Mouse (Mus musculus) thymus, adult 18-20 months (tissue): Measurements from ENCODE around the gene Cela1.

Source experiments
- DNase-seq, 2 experiments: peaks; one replicate each; pipeline ENCODE4 v3.0.0; 2022; ENCODE audit warnings: mixed read lengths in 2 of 2

Gene Cela1

GRCm38 (mm10) chr15:100687430-100687971, at the start of gene Cela1:
Gene Cela1 (minus strand): TSS chr15:100687921.
- no peak for DNase-seq

DNA sequence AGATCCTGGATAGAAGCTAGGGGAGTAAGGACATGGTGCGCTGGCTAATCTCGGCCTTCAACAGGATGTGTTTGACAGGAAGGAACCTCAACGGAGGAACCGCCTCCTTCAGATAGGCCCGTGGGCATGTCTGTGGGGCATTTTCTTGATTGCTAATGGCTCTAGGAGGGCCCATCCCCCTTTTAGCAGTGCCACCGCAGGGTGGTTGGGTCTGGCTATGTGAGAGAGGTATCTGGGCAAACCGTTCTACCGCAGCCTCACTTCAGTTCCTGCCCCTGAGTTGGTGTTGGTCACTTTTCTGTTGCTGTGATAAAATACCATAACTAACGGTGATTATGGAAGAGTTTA, 48.2 kb upstream of the Cela1 start:
- DNase-seq, result no peak

DNA sequence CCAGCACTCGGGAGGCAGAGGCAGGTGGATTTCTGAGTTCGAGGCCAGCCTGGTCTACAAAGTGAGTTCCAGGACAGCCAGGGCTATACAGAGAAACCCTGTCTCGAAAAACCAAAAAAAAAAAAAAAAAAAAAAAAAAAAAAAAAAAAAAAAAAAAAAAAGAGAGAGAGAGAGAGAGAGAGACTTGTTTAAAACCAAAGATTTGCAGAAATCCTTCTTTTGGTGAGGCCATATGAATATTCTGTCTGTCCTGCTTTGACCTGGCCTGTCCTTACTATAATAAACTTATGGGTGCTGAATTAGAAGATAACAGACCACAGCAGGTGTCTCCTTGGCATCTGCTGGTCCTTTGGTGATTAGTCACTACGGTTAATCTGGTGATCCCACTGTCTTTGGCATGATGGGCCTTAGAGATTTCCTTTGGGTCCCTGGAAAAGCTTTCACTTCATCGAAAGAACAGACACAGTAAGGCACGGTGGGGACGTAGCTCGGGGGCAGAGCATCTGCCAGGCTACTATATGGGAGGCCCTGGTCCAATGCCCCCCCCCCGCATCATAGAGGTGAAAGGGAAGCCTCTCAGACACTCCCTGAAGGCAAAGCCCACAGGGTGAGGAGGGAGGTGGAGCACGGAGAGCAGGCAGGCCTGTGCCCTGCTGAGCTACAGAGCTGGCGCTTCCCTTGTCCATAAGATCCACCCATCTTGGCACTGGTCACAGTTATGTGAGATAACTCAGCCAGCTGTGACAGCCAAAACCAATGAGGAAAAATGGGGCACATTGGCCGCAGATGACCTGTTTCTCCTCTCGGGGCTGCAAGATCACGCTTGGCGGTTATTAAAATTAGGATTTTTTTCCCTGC, 47.6 kb upstream of the Cela1 start:
- no peak for DNase-seq

DNA sequence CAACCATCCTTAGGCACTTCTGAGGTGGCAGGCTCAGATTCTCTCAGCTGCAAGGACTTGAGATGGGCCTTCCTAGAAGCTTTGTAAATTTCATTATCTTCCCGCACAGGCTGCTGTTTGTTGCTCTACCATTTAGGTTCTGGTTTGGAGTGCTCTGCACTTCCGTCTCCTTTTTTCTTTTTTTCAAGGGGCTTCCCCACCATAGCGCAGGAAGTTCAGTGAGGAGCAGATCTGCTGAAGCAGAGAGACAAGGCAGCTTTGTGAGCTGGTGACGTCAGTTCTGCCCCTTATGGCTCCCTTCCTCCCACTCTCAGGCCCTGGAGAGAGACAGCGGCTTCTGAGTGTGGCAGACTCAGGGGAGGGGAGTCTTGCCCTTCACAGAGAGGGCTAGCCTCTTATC, 44.9 kb upstream of the Cela1 start:
- peak; percentile 70 to 86 for DNase-seq

- no peak for DNase-seq
Measured at GRCm38 (mm10) chr15:100731081-100731480, 43.4 kb upstream of the Cela1 start.

DNA sequence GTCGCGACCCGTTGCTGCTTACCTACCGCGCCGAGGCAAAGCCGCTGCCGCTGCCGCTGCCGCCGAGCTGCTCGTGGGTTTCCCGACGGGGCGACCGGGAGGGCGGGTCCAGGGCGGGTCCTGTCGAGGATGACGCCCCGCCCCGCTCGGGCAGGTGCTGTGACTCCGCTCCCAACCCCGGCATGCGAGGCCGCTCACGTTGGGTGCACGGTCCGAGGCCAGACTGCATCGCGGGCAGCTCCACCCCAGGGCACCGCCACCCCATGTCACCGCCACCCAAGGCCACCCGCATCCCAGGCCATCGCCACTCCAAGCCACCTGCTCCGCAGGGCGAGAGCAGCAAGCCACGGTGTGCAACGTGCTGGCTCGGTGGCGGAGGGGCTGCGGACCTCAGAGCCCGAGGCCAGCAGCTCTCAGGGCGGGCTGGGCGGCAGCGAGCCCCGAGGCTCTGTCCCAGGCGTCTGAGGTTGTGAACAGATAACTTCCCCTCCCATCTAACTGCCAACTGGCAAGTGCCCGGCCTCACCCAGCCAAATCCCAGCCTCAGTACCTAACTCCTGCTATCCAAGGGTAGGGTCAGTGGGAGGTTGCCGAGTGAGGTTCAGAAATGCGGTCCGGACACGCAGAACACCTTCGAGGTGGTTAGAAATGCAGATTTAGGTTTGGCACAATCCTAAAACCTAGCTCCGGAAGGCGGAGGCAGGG, 41.7 kb upstream of the Cela1 start, which contains the start of gene Galnt6:
TSS of gene Galnt6 (minus strand) at position 96 of the 705 bp plus-strand sequence.
- peak; percentile 55 to 62 for DNase-seq

- no peak for DNase-seq
Measured at GRCm38 (mm10) chr15:100728586-100728985, 40.9 kb upstream of the Cela1 start.

DNA sequence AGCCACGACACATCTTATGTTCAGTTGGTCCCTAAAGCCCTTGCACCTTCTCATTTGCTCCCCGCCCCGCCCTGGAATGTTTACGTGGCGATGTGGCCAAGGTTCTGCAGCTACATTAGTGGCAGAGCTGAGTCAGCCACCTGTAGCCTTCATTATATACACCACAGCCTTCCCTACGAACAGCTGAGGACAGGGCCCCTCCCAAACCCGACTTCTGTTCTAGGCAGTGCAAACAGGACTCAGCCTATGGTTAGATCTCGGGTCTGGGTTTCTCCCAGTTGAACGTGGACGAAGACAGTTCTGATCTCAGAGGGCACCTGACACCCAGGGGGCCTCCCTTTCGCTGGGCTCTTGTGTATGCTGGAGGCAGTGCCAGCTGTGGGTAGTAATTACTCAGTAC, 40.1 kb upstream of the Cela1 start:
- no peak for DNase-seq

DNA sequence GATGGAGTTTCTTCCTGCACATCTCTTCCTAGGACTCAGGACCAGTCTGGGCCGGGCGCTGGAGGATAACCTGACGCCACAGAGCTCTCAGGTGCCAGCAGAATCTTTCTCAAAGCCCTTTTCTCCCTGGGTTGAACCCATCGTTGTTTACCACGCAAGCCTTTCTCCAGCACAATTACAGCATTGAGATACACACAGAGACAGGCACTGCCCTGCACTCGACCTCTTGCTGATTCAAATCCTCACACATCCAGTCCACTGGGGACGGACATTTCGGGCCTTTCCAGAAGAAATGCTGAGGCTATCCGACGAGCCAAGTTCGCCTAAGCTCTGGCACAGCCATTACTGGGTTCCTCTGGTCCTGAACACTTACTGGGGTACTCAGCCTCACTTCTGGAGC, 39.0 kb upstream of the Cela1 start:
- DNase-seq, result no peak

GRCm38 (mm10) chr15:100723505-100723904, 35.8 kb upstream of the Cela1 start:
- DNase-seq, result no peak

DNA sequence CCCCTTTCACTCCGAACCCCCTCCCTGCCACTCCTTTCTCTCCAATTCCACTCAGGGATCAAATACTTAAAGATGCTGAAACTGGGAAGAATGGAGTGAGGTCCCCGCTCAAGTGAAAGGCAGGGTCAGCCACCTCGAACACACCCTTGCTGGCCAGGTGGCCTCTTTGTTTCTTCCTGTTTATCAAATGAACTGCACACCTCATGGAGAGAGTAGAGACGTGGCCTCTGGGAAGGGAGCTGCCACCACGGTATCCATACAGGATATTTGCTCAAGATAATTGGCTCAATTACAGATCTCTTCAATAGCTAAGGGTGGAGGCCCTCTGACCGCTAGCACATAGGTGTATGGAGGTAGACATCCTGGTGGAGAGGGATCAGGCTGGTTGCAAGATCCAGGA, 34.8 kb upstream of the Cela1 start:
- no peak for DNase-seq

DNA sequence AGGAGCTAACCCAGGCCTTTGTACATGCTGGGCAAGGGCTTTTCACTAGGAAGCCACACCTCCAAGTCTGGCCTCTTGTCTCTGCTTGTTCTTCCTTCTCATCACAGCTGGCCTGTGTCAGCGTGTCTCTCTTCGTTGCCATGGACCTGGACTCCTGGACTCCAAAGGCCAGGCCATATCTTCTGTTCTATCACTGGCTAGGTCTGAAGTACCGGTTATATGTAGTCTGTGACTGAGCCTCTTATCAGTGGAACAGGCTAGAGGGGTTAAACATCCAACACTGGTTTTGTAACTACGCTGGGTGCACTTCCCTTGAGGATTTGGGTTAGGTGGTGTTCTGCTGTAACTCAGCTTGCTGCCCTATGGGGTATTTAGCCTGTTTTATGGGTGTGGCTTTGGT, 34.3 kb upstream of the Cela1 start:
- DNase-seq, result no peak

DNA sequence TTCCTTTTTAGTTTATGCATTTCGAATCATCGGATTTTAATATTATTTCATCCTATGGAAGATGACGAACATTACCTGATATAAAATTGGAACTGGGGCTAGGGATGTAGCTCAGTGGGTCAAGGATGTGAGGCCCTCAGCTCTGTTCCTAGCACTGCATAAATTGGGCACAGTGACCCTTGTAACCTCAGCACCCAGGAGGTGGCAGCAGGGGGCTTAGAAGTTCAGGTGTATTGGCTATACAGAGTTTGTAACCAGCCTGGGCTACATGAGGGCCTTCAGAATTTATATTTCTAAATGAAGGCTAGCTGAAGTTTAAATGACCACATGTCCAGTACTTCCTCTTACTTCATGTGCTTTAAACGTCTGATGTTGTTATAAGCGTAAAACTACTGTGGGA, 33.7 kb upstream of the Cela1 start:
- DNase-seq, result no peak

DNA sequence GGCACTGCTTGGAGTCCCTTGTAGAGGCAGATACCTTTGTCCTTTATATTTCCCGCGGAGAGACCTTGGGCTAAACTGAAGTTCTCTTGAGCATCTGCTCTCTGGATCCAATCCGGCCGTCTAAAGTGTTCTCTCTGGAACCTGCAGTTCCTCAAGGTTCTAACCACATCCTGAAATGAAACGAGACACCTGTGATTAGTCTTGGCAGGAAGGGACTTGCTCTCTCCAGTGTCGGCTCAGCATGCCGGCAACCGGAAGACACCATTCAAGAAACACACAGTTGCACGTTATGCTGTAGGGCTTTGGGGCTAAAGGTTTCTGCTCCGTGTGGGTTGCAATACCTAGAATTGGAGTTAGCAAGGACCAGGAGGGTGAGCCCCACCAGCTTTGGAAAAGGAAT, 32.3 kb upstream of the Cela1 start:
- DNase-seq, result peak; percentile 52 to 77

GRCm38 (mm10) chr15:100719217-100719616, 31.5 kb upstream of the Cela1 start:
- no peak for DNase-seq

DNA sequence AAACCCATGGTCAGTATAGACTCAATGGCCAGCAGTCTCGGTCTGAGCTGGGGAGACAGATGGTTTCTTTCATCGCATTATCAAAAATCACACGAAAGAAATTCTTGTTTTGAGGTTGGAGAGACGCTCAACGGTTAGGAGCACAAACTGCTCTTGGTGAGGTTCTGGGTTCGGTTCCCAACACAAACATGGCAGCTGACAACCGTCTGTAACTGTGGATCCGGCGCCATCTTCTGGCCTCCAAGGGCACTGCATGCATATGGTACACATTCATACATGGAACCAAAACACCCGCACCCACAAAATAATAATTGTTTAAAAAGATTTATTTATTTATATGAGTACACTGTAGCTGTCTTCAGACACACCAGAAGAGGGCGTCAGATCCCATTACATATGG, 30.9 kb upstream of the Cela1 start:
- DNase-seq, result no peak

- no peak for DNase-seq
Measured at GRCm38 (mm10) chr15:100717933-100718332, 30.2 kb upstream of the Cela1 start.

GRCm38 (mm10) chr15:100715399-100715993, 27.8 kb upstream of the Cela1 start:
- no peak for DNase-seq

DNA sequence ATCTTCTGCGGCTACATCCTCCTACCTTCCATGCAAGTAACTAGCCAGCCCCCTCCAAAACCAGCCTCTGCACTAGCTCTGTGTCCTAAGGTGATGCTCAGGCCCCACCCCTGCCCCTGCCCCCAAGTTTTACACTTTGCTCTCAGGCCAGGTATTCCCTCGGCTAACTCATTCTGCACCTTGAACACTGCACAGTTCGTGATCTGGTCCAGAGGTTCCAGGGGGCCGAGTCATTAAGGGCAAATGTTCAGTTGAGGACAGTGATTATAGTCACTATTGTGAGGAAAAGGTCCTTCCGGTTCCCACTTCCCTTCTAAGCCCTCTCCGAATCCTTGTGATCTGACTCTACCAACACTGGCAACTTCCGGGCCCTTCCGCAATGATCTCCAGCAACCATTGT, 26.7 kb upstream of the Cela1 start:
- no peak for DNase-seq

DNA sequence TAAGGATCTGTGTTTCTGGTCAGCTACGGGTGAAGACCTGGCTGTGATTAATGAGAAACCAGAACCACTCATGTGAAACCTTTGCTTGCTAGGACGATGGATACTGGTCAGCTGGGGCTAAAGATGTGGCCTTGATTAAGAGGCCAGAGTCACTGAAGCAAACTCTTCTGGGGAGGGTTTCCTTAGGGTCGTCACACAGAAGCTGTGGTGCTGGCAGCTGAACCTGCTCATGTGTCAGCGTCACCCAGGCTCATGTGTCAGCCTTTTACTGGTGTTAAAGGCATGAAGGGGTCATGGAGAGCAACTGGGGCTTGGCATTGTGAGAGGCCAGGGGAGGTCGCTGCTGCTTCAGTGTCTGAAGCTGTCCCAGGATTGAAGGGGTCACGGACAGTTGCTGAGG, 23.1 kb upstream of the Cela1 start:
- DNase-seq, result no peak

- DNase-seq, result no peak
Measured at GRCm38 (mm10) chr15:100708433-100709078, 20.8 kb upstream of the Cela1 start.

GRCm38 (mm10) chr15:100706226-100706625, 18.5 kb upstream of the Cela1 start:
- DNase-seq, result peak; percentile 76 to 90

DNA sequence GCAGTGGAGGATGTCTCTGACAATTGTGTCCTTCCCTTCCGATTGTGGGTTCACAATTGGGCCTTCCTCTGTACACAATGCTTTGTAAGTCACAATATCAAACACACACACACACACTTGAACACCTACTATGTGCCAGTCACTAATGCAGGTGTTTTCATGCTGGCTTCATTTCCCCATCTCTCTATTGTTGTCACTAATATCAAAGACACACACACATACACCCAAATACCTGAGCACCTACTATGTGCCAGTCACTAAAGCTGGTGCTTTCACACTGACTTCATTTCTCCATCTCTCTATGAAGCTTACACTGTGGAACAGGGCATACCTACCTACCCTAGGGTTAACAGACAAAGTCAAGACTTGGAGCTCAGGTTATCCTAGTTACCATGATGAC, 17.7 kb upstream of the Cela1 start:
- no peak for DNase-seq
